Mouse (Mus musculus) forebrain, embryonic 12.5 days (tissue): ENCODE measurements around the gene Fblim1. TPM values are rescaled to one million over a fixed set of nuclear protein-coding genes. Genes with fewer than 3 reads are reported as not detected.

Experiments
- ATAC-seq: fragments of 200-750 bp; cut with Nextera tagmentation; 2 replicates; pipeline ENCODE4 v1.8.0; 2017; ENCODE audit warnings: moderate TSS enrichment; ENCODE audit not compliant: low FRiP score
- H3K27ac ChIP-seq: fragments of 300-500 bp; sonication (generic); 2 replicates; pipeline ENCODE4 v1.5.1; 2016; ENCODE audit warnings: mild to moderate bottlenecking
- H3K27me3 ChIP-seq: fragments of 300-500 bp; sonication (generic); 2 replicates; pipeline ENCODE4 v1.6.1; 2016; ENCODE audit warnings: mild to moderate bottlenecking
- H3K36me3 ChIP-seq: fragments of 300-500 bp; sonication (generic); replicated peaks from 2 replicates; pipeline ENCODE4 v1.6.1; 2016; ENCODE audit warnings: mild to moderate bottlenecking
- H3K4me1 ChIP-seq: fragments of 300-500 bp; sonication (generic); 2 replicates; pipeline ENCODE4 v1.6.1; 2016
- H3K4me2 ChIP-seq: fragments of 300-500 bp; sonication (generic); 2 replicates; pipeline ENCODE4 v1.6.1; 2016; ENCODE audit warnings: mild to moderate bottlenecking, moderate library complexity
- H3K4me3 ChIP-seq: fragments of 300-500 bp; sonication (generic); replicated peaks from 2 replicates; pipeline ENCODE4 v1.5.1; 2016; ENCODE audit warnings: mild to moderate bottlenecking
- H3K9ac ChIP-seq: fragments of 300-500 bp; sonication (generic); 2 replicates; pipeline ENCODE4 v1.6.1; 2016; ENCODE audit warnings: mild to moderate bottlenecking
- H3K9me3 ChIP-seq: fragments of 300-500 bp; sonication (generic); 2 replicates; pipeline ENCODE4 v1.6.1; 2016
- WGBS: fragments of 180-500 bp; shearing (Covaris S2); methylation state at CpG from one replicate; pipeline ENCODE4 v1.1.7; 2016; 5-methylcytosine and 5-hydroxymethylcytosine counted together
- polyA plus RNA-seq: library from polyadenylated mRNA; unstranded; fragments of >200 nt; fragmentation: Nextera tagmentation; extraction: Ambion mirVana; gene quantifications from 2 replicates; pipeline ENCODE4 v1.2.1, GENCODE M21; 2016

The Fblim1 gene
- polyA plus RNA-seq, 1 experiment from 2014 or later: 19.8 TPM

DNA sequence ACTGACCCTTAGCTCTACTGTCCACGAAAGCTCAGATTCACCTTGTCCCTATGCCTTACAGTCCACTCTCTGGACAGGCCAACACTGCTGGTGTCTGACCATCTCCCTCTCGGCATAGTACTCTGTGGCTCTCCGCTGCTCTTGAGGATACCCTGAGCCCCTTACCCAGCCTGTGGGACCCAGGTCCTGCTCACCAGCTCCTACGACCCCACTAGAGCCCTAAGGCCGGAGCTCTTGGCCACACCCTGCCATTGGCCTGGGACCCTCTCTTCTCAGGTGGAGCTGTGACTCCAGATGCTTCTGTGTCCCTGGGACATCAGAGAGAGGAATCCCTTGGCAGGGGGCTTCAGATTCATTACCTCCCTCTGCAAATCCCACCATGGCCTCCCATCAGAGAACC is 475 bp downstream of the Fblim1 start:
- WGBS: 92% methylated on average over 5 of the region's 5 CpGs
- no peak for ATAC-seq

DNA sequence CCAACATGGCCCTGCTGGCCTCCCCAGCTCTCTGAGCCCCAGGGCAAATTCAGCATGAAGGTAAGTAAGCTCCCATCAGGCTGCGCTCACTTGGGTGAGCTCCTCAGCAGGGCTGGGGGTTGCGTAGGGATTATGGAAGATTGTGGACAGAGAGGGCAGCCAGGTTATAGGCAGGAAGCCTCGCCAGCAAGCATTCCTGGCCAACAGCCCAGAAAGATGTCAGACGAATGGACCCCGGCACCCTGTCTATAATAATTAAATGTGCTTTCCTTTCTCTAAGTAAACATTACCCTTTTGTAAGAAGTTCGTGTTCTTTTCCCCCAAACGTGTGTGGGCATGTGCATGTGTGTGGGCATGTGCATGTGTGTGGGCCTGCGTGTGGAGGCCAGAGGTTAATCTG is 1.4 kb downstream of the Fblim1 start:
- no peak overlapping the region for H3K4me3 ChIP-seq
- no peaks in the 10 kb centered on the region for H3K9me3 ChIP-seq
- H3K4me2 ChIP-seq: no peak overlapping the region
- 73% methylated on average over 8 of the region's 8 CpGs for WGBS
- no peak overlapping the region for H3K9ac ChIP-seq
- no peak overlapping the region for H3K27ac ChIP-seq
- H3K36me3 ChIP-seq: no peaks in the 10 kb centered on the region
- peaks cover 5% of the 10 kb centered on the region for H3K4me1 ChIP-seq
- no peak for ATAC-seq
- H3K27me3 ChIP-seq: peaks cover 27% of the 10 kb centered on the region

More for the DNA sequence above, 475 bp downstream of the Fblim1 start:
- no peak overlapping the region for H3K4me3 ChIP-seq
- peaks cover 18% of the 10 kb centered on the region for H3K27me3 ChIP-seq
- H3K4me2 ChIP-seq: no peak overlapping the region
- no peak overlapping the region for H3K9ac ChIP-seq
- no peaks in the 10 kb centered on the region for H3K9me3 ChIP-seq
- no peaks in the 10 kb centered on the region for H3K4me1 ChIP-seq
- no peaks in the 10 kb centered on the region for H3K36me3 ChIP-seq
- H3K27ac ChIP-seq: no peak overlapping the region

DNA sequence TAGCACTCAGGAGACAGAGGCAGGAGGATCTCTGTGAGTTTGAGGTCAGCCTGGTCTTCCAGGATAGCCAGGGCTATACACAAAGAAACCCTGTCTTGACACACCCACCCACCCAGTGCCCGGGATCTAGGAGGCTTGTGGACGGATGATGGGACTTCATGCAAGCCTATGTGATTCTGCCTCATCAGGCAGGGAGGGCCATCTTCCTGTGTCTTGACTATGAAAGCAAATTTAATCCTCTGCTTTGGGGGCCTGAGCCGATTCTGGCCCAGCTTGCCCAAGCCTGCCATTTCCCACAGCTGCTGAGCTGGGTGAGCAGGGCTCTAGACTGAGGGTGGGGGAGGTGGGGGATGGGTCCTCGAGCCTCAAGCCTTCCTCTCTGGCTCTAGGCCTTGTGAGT is 2.0 kb downstream of the Fblim1 start:
- H3K27ac ChIP-seq: no peak overlapping the region
- no peak for ATAC-seq
- WGBS: 68% methylated on average over 4 of the region's 4 CpGs
- H3K4me2 ChIP-seq: no peak overlapping the region
- H3K9me3 ChIP-seq: no peaks in the 10 kb centered on the region
- no peaks in the 10 kb centered on the region for H3K36me3 ChIP-seq
- H3K9ac ChIP-seq: no peak overlapping the region
- H3K4me3 ChIP-seq: no peak overlapping the region
- peaks cover 33% of the 10 kb centered on the region for H3K27me3 ChIP-seq
- H3K4me1 ChIP-seq: peaks cover 11% of the 10 kb centered on the region

DNA sequence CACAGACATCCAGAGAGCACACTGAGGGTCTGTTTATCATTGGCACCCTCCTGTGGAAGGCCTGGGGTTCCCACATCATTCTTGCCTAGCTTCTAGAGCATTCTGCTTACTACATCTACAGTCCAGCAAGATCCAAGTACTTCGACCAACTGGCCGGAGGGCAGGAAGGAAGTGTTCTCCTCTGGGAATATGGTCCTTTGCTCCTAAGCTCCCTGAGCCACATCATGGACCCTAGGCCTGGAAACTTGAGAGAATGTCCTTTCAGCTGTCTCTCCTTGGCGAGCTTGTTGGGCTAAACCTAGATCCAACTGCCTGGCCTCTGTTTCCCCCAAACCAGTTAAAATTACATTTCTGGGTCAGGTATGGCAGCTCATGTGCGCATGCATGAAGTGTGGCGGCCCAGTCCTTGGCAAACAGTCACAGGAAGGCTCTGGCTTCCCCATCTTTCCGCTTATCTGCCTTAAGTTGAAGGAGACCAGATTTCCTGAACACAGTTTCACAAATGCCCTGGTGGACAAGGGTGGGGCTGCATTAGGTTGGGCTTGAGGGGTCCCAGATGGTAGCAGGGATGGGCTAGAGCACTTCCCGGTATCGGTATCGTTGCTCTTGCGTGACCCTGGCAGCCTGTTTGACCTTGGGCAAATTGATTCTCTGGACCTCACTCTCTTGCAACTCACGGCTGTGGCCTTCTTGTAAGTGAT is 3.2 kb downstream of the Fblim1 start:
- Histone ChIP-seq H3K27ac (no peak overlapping the region), H3K9ac (no peak overlapping the region), H3K36me3 (no peaks in the 10 kb centered on the region), H3K4me1 (peaks cover 23% of the 10 kb centered on the region), H3K4me3 (no peak overlapping the region), H3K4me2 (no peak overlapping the region), H3K9me3 (no peaks in the 10 kb centered on the region), H3K27me3 (peaks cover 46% of the 10 kb centered on the region)
- no peak for ATAC-seq
- 87% methylated on average over 11 of the region's 11 CpGs for WGBS

DNA sequence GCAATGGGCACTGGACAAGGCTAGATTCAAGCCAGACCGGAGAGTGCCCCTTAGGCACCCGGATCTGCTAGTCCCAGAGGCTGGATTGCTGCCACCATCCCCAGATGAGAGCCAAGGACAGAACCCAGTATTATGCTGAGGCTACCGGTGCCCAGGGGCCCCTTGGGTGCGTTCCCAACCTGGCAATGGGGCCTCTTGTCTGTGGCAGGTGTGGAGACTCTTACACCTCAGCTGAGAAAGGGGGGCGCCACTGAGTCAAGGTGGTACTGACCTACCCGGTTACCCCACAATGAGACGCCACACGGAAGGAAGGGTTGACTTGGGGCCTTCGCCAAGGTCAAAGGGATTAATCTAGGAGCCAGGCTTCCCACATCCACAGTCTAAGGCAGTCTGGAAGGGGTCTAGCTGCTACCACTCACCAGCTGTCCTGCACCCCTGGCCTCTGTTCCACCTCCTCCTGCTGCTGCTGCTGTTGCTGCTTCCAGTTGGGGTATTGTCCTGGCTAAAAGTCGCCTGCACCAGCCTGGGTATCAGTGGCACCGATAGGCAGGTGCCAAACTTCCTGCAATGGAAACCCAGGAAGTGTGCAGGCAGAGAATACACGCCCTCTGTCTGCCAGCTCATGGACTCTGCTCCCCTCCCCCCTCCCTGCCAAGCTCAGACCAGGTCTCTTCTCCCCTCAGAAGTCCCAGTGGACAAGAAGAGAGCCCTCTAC is 4.6 kb downstream of the Fblim1 start:
- Histone ChIP-seq H3K4me1 (peaks cover 23% of the 10 kb centered on the region), H3K9ac (no peak overlapping the region), H3K36me3 (no peaks in the 10 kb centered on the region), H3K27me3 (peaks cover 49% of the 10 kb centered on the region), H3K4me2 (no peak overlapping the region), H3K9me3 (no peaks in the 10 kb centered on the region), H3K27ac (no peak overlapping the region), H3K4me3 (no peak overlapping the region)
- ATAC-seq: no peak
- WGBS: 68% methylated on average over 12 of the region's 12 CpGs

DNA sequence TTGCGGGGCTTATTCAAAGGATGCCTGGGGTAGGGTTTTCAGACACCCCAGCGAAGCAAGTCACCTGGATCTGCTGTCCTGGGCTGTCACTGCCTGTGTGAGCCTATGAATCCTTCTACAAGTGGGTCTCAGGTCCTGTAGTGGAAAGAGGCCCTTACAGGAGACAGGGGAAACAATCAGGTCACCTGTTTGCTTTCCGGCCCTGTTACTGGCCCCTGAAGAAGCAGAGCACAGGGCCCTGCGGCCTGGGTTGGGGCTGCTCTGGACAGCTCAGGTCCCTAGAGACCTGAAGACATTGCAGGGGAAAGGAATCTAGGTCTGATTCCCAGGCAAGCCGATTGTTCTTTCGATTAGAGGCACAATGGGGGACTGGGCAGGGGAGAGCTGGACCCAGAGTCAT is 5.5 kb downstream of the Fblim1 start:
- WGBS: 23% methylated on average over 6 of the region's 6 CpGs
- peaks cover 49% of the 10 kb centered on the region for H3K27me3 ChIP-seq
- ATAC-seq: no peak
- no peaks in the 10 kb centered on the region for H3K36me3 ChIP-seq
- no peak overlapping the region for H3K9ac ChIP-seq
- H3K4me3 ChIP-seq: no peak overlapping the region
- H3K27ac ChIP-seq: no peak overlapping the region
- peaks cover 23% of the 10 kb centered on the region for H3K4me1 ChIP-seq
- no peak overlapping the region for H3K4me2 ChIP-seq
- no peaks in the 10 kb centered on the region for H3K9me3 ChIP-seq

DNA sequence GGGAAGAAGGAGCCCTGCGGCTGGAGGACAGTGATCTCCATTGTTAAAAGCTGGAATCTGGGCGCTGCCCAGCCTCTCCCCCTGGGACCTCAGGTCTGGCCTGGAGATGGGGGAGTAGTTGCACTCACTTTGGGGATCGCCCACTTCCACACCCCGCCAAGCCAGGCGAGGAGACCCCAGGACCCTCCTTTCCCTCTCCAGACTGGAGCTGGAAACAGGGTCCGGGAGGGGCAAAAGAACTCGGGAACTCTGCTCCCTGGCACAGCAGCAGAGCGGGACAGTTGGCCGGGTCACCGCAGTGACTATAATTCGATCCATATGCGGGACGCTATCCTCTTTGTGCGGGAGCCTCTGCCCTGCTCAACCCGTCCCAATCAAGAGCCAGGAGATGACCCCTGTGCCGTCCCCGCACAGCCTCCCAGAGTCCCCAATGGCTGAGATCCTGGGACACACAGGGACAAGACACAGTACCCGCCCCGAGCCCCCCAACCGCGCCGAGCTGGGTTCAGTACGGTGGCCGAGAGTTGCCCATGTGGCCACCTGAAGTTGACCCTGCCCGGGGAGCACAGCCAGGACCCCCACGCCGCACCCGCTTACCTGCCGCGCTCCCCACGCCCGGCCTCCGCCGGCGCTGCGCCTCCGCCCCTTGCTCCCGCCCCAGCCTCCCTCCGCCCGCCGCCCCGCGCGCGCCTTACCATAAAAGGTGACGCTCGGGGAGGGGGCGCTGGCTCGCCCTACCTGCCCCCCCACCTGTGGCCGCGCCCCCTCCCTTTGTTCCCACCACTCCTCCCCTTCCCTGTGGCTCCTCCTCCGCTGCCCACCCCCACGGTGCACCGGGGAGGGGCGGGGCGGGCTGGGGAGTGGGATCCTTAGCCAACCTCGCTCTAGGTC is 6.4 kb downstream of the Fblim1 start:
- Histone ChIP-seq H3K27ac (peak overlapping the region; percentile 13; the same call in 1 of the 2 replicates), H3K27me3 (peaks cover 49% of the 10 kb centered on the region), H3K4me1 (peaks cover 23% of the 10 kb centered on the region), H3K9ac (peak overlapping the region; percentile 60), H3K9me3 (no peaks in the 10 kb centered on the region), H3K36me3 (no peaks in the 10 kb centered on the region), H3K4me2 (peak overlapping the region; percentile 81), H3K4me3 (peak overlapping the region; percentile 51)
- WGBS: 2% methylated on average over 51 of the region's 57 CpGs
- peak; percentile 43 for ATAC-seq

DNA sequence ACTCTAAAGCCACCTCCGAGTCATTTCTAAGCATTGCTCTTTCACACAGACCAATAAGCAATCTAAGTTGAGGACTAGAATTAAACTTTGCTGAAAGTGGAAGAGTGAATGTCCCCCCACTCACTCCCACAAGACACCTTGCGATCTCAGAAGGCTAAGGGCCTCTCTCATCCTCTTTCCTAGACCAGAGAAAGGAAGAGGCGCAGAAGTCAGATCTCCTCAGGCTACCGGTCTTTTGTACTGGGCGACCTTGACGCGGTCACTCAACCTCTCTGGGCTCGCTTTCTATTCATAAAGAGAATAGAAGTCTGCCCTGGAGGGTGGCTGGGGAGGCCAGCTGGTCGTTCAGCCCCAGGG is 7.0 kb downstream of the Fblim1 start:
- no peak for ATAC-seq
- H3K4me1 ChIP-seq: peaks cover 23% of the 10 kb centered on the region
- peaks cover 49% of the 10 kb centered on the region for H3K27me3 ChIP-seq
- H3K9ac ChIP-seq: peak overlapping the region; percentile 60
- H3K4me2 ChIP-seq: peak overlapping the region; percentile 81
- under 1% methylated on average over 9 of the region's 9 CpGs for WGBS
- H3K9me3 ChIP-seq: no peaks in the 10 kb centered on the region
- H3K36me3 ChIP-seq: no peaks in the 10 kb centered on the region
- H3K4me3 ChIP-seq: peak overlapping the region; percentile 51
- peak overlapping the region; percentile 13; the same call in 1 of the 2 replicates for H3K27ac ChIP-seq

DNA sequence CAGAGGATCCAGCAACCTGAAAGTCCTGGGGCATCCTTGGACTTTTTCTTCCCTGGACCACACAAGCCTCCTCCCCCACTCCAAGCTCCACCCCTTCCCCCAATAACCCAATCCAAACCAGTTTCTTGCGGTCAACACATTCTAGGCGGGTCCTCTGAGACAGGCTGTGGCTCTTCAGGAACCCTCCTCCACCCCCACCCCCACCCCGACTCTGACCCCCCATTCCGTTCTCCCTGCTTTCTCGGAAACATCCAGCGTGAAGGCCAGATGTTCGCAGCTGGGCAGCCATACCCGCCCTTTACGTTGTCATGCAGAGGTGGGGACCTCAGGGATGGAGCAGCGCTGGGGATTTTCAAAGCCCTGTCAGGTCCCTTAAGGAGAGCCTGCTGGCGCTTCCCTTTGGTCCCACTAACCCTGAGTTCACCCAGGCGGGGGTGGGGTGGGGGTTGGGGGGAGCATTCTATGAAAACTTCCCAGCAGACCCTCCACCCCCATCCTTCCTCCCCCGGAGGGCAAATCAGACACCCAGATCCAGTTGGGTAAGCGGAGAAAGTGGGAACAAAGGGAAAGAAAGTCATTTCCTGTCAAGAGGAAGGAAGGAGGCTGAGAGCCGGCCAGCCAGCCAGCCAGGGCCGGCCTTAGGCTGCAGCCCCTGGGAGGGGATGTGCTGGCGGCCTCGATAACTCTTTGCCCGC is 7.5 kb downstream of the Fblim1 start:
- Histone ChIP-seq H3K4me1 (peaks cover 23% of the 10 kb centered on the region), H3K9ac (peak overlapping the region; percentile 60; the same call in 1 of the 2 replicates), H3K36me3 (no peaks in the 10 kb centered on the region), H3K4me2 (peak overlapping the region; percentile 81), H3K27ac (peak overlapping the region; percentile 13; the same call in 1 of the 2 replicates), H3K4me3 (peak overlapping the region; percentile 51), H3K9me3 (no peaks in the 10 kb centered on the region), H3K27me3 (peaks cover 49% of the 10 kb centered on the region)
- 1% methylated on average over 19 of the region's 19 CpGs for WGBS
- no peak for ATAC-seq

DNA sequence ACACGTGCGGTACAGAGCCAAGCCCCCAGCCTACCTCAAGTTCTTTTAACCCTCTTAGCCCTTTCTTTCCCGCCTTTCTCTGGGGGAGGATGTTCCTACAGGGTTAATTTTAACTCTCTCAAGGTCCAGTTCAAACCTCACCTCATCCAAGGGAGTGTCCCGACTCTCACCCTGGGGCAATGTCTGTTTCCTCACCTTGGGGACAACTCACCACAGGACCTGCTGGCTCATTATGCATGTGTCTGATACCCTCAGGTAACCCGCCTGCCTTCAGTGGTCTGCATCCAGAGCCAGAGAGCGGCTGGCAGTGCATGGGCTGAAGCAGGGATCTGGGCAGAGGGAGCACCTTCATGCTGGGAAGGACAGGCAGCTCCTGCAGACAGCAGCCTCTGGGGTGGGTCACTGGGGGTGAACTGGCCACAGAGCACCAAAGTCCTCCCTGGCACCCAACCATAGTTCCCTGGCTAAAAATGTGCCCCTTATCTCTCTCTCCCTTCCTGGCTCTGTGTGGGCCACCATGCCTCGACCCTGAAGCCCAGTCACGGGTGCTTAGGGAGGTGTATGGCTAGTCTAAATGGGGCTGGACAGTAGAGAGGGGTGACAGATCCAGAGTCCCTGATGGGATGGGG is 9.1 kb downstream of the Fblim1 start:
- Histone ChIP-seq H3K36me3 (no peaks in the 10 kb centered on the region), H3K27me3 (peaks cover 44% of the 10 kb centered on the region), H3K9ac (no peak overlapping the region), H3K9me3 (no peaks in the 10 kb centered on the region), H3K27ac (no peak overlapping the region), H3K4me1 (peaks cover 23% of the 10 kb centered on the region), H3K4me2 (no peak overlapping the region), H3K4me3 (no peak overlapping the region)
- WGBS: 85% methylated on average over 8 of the region's 8 CpGs
- ATAC-seq: no peak

DNA sequence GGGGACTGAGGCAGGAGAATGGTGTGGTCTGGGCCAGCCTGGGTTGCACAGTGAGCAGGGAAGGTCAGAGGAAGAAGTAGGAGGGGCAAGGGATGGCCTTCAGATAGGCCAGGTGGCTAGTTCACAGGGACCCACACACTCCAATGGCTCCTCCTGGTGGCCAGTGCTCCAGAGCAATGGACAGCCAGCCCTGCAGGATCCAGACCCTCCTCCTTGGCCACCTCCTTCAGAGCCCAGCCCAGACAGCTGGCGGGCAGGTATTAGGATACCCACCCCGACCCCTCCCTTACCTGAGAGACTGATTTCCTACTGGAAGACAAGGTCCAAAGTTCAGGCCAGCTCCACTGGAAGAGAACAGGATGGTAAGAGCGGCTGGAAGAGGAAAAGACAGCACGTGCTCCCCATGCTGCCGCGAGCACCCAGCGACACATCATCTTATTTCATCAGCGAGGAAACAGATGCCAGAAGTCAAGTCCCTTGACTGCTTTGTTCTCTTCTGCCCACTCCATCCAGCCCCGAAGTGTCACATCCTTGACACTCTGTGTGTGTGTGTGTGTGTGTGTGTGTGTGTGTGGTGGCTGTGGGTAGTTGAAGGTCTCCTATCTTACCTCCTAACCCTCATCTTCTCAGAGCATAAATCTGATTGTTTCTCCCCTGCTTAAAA is 10.2 kb downstream of the Fblim1 start:
- no peak overlapping the region for H3K27ac ChIP-seq
- peaks cover 34% of the 10 kb centered on the region for H3K27me3 ChIP-seq
- no peak overlapping the region for H3K9ac ChIP-seq
- H3K9me3 ChIP-seq: no peaks in the 10 kb centered on the region
- 88% methylated on average over 9 of the region's 9 CpGs for WGBS
- no peak overlapping the region for H3K4me2 ChIP-seq
- no peak overlapping the region for H3K4me3 ChIP-seq
- ATAC-seq: no peak
- H3K4me1 ChIP-seq: peaks cover 23% of the 10 kb centered on the region
- H3K36me3 ChIP-seq: no peaks in the 10 kb centered on the region
